Mouse (Mus musculus): ENCODE measurements around the gene Rccd1.

The Rccd1 gene

GRCm38 (mm10) chr7:80324043-80324815 is at the start of gene Rccd1:
TSS of gene Rccd1 (minus strand) at chr7:80324454.
- DNase-seq (ENCODE audit: low read depth, low spot score): peak; percentile 99

- peak; percentile 81 for DNase-seq (ENCODE audit: low read depth, low spot score)
These were observed 49.6 kb upstream of the Rccd1 start for GRCm38 (mm10) chr7:80373850-80374249.

GRCm38 (mm10) chr7:80373352-80373751 is 49.1 kb upstream of the Rccd1 start:
- DNase-seq (ENCODE audit: low read depth, low spot score): no peak

GRCm38 (mm10) chr7:80372667-80373066 is 48.4 kb upstream of the Rccd1 start:
- peak; percentile 43 for DNase-seq (ENCODE audit: low read depth, low spot score)

- peak; percentile 50 for DNase-seq (ENCODE audit: low read depth, low spot score)
These were observed 47.9 kb upstream of the Rccd1 start for GRCm38 (mm10) chr7:80372166-80372565.

- peak; percentile 86 for DNase-seq (ENCODE audit: low read depth, low spot score)
These were observed 46.9 kb upstream of the Rccd1 start, which contains the start of gene Man2a2 for GRCm38 (mm10) chr7:80371041-80371751. TSS of gene Man2a2 (minus strand) at chr7:80371375.

- peak; percentile 81 for DNase-seq (ENCODE audit: low read depth, low spot score)
These were observed 46.4 kb upstream of the Rccd1 start for GRCm38 (mm10) chr7:80370649-80371040.

GRCm38 (mm10) chr7:80369967-80370431 is 45.7 kb upstream of the Rccd1 start:
- DNase-seq (ENCODE audit: low read depth, low spot score): peak; percentile 53

- DNase-seq (ENCODE audit: low read depth, low spot score): no peak
These were observed 45.2 kb upstream of the Rccd1 start for GRCm38 (mm10) chr7:80369461-80369860.

GRCm38 (mm10) chr7:80368635-80369421 is 44.6 kb upstream of the Rccd1 start:
- peak; percentile 64 for DNase-seq (ENCODE audit: low read depth, low spot score)

- DNase-seq (ENCODE audit: low read depth, low spot score): no peak
These were observed 43.8 kb upstream of the Rccd1 start for GRCm38 (mm10) chr7:80368009-80368408.

- DNase-seq (ENCODE audit: low read depth, low spot score): no peak
These were observed 43.0 kb upstream of the Rccd1 start for GRCm38 (mm10) chr7:80367232-80367631.

- DNase-seq (ENCODE audit: low read depth, low spot score): no peak
These were observed 41.5 kb upstream of the Rccd1 start for GRCm38 (mm10) chr7:80365759-80366158.

- DNase-seq (ENCODE audit: low read depth, low spot score): no peak
These were observed 36.2 kb upstream of the Rccd1 start for GRCm38 (mm10) chr7:80360435-80360834.

GRCm38 (mm10) chr7:80358039-80358438 is 33.8 kb upstream of the Rccd1 start:
- DNase-seq (ENCODE audit: low read depth, low spot score): no peak

GRCm38 (mm10) chr7:80357156-80357555 is 32.9 kb upstream of the Rccd1 start:
- DNase-seq (ENCODE audit: low read depth, low spot score): no peak

GRCm38 (mm10) chr7:80356351-80356750 is 32.1 kb upstream of the Rccd1 start:
- no peak for DNase-seq (ENCODE audit: low read depth, low spot score)

- no peak for DNase-seq (ENCODE audit: low read depth, low spot score)
These were observed 28.7 kb upstream of the Rccd1 start for GRCm38 (mm10) chr7:80352920-80353319.

GRCm38 (mm10) chr7:80350808-80351207 is 26.6 kb upstream of the Rccd1 start:
- DNase-seq (ENCODE audit: low read depth, low spot score): no peak

- no peak for DNase-seq (ENCODE audit: low read depth, low spot score)
These were observed 23.7 kb upstream of the Rccd1 start for GRCm38 (mm10) chr7:80347670-80348586.

GRCm38 (mm10) chr7:80346830-80347229 is 22.6 kb upstream of the Rccd1 start:
- no peak for DNase-seq (ENCODE audit: low read depth, low spot score)

Data from A20 (cell line).